Mouse (Mus musculus) E14TG2a.4 (cell line): ENCODE results near the gene Mctp1.

Experiments used
- H3K27me3 ChIP-seq: 2 replicates; pipeline ENCODE4 v1.6.1; 2014; ENCODE audit warnings: low read length, control low read depth; ENCODE audit not compliant: insufficient read depth
- H3K36me3 ChIP-seq: 2 replicates; pipeline ENCODE4 v1.6.1; 2014; ENCODE audit warnings: low read length, control low read depth; ENCODE audit not compliant: insufficient read depth
- H3K4me1 ChIP-seq: replicated peaks from 2 replicates; pipeline ENCODE4 v1.6.1; 2014; ENCODE audit warnings: low read depth, low read length, control low read depth
- H3K4me3 ChIP-seq: replicated peaks from 2 replicates; pipeline ENCODE4 v1.5.1; 2014; ENCODE audit warnings: mild to moderate bottlenecking, low read length
- H3K9me3 ChIP-seq: 2 replicates; pipeline ENCODE4 v1.6.1; 2014; ENCODE audit warnings: low read length, control low read depth
- CTCF ChIP-seq: conservative IDR thresholded peaks from 2 replicates; pipeline ENCODE4 v1.5.1; 2014; ENCODE audit warnings: low read length
- NANOG ChIP-seq: IDR thresholded peaks from 2 replicates; pipeline ENCODE4 v1.6.1; 2014; ENCODE audit warnings: borderline replicate concordance, low read length, mixed read lengths
- POU5F1 ChIP-seq: IDR thresholded peaks from 2 replicates; pipeline ENCODE4 v1.6.1; 2014; ENCODE audit warnings: low read length, borderline replicate concordance

The Mctp1 gene

DNA sequence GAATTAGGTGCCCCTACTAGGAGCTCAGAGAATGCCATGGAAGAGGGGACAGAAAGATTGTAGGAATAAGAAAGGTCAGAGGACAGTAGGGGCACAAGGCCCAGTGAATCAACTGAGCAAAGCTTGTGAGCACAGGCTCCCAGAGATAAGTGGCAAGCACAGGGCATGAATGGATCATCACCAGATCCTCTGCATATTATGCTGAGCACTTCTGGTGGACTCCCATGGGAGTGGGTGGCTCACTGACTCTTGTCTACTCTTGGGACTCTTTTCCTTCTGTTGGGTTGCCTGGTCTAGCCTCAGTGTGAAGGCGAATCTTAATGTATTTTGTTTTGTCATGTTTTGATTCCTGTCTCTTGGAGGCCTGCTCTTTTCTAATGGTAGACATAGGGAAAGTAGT is 684.5 kb downstream of the Mctp1 start:
- TF ChIP-seq NANOG, result no peak
- no peak for TF ChIP-seq CTCF
- no peak for TF ChIP-seq POU5F1
- Histone ChIP-seq H3K4me1 (no peaks in the 10 kb centered on the region), H3K4me3 (no peak overlapping the region), H3K9me3 (no peaks in the 10 kb centered on the region), H3K36me3 (0 out of 2 replicates have a peak, but pooled peaks cover 5% of the 10 kb centered on the region), H3K27me3 (no peaks in the 10 kb centered on the region)

DNA sequence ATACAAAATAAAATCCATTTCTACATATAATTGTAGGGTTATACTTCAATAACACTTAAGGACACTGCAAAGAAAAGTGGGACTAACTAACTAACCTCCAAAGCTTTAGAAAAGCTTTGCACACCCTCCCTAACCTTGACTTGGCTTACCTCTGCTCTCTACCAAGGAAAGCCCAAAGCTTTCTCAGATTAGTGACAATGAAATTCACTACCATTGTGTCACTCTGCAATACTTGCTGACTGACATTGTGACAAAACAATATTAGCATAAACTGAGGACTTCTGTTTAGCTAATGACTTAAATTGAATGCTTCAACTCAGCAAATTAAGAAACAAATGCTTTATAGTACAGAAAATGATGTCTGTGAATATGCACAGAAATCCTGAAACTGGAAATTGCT is 687.7 kb downstream of the Mctp1 start:
- no peaks in the 10 kb centered on the region for H3K27me3 ChIP-seq
- TF ChIP-seq CTCF, result no peak
- no peak for TF ChIP-seq NANOG
- TF ChIP-seq POU5F1, result no peak
- no peaks in the 10 kb centered on the region; the same call in 1 of the 2 replicates for H3K9me3 ChIP-seq
- no peak overlapping the region for H3K4me3 ChIP-seq
- H3K4me1 ChIP-seq, result no peaks in the 10 kb centered on the region
- H3K36me3 ChIP-seq, result peaks cover 7% of the 10 kb centered on the region; the same call in 1 of the 2 replicates
